Mouse (Mus musculus) brain, embryonic 14.5 days (tissue): ENCODE results near the gene Tas2r129.

Experiments used
- CTCF ChIP-seq: fragments of 200-500 bp; IDR thresholded peaks from 2 replicates; pipeline ENCODE4 v1.5.1; 2012; ENCODE audit warnings: inconsistent platforms, mild to moderate bottlenecking, moderate library complexity, borderline replicate concordance; ENCODE audit not compliant: insufficient read depth, insufficient read length; ENCODE audit errors: extremely low read depth
- POLR2A ChIP-seq: fragments of 200-500 bp; IDR thresholded peaks from 2 replicates; pipeline ENCODE4 v1.6.1; 2012; ENCODE audit warnings: mild to moderate bottlenecking, inconsistent platforms, borderline replicate concordance; ENCODE audit not compliant: poor library complexity, insufficient read depth, insufficient read length, severe bottlenecking; ENCODE audit errors: extremely low read depth

DNA sequence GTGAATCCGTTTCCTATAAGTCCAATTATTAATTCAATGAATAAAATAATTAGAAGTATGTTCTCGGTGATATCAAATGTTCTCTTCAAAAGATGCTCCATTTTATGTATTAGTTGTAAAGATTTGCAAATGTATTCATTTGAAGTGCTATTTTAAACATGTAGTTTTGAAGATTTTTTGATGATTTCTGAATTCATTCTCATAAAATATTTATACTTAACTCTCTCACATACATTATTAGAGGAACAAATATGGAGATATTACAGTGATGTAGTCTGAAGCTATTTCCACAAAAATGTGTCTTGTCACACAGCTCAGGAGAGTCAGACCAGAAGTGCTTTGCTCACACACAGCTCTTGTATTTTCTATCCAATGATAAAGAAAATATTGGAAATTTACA is 30.0 kb downstream of the Tas2r129 start, which contains the start of gene Tas2r109:
- no peak for TF ChIP-seq POLR2A
- TF ChIP-seq CTCF, result no peak
